Mouse (Mus musculus) ES-Bruce4 (cell line): Measurements from ENCODE around the gene Nek2.

Experiments used
- CTCF ChIP-seq: IDR thresholded peaks from one replicate; pipeline ENCODE4 v1.8.1; 2011; ENCODE audit warnings: low read depth, low read length
- POLR2A ChIP-seq: IDR thresholded peaks from one replicate; pipeline ENCODE4 v1.8.1; 2011; ENCODE audit warnings: low read length; ENCODE audit not compliant: insufficient read depth

DNA sequence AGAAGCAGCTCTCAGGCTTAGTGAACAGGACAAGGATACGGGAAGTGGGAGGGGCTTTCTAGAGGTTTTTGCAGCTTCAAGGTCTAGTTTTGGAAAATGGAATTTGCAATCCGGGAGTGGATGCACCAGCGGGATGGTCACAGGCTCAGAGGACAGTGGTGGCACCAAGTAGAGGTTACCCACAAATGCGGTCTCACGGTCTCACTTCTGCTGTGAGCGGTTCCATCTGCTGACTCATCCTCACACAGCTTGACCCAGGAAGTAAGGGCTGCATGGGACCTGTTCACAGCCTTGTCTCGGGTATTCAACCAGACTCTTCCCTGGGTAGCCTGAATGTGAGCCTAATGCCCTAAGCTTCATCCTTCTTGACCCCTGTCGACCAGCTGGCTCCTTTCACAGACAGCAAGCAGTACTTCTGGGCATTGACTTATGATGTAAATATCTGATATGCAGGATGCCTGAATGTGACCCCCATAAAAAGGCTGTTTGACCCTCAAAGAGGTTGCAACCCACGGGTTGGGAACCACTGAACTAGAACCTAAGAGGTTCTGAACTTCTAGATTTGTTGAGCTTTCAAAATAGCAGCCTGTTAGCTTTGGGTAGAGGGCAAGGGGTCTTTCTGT, 54.5 kb downstream of the Nek2 start:
- TF ChIP-seq POLR2A (no peak), CTCF (no peak)
